Mouse (Mus musculus): ENCODE data around the gene Nfasc.

DNA sequence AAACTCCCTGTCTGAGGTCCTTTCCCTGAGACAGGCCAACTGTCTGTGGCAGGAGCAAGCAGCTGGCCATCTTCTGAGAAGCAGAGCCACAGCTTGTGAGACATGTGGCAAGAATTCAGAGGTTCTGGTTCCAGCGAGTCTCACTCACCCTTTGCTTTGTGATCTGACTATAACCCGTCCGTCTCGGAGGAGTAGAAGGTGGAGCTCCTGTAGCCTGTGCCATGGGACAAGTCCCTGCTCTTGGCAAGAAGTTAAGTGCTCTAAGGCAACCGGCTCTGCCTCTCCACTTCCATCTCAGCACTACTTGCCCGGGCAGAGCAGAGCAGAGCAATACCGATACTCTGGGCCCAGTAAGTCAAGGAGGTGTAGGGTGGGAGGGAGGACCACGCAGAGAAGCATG is 170.7 kb downstream of the Nfasc start:
- TF ChIP-seq GATA1 (IDR thresholded peaks at IDR 0.05; ENCODE audit: low read length): no peak
- TF ChIP-seq TAL1 (IDR thresholded peaks at IDR 0.05; ENCODE audit: low read length): no peak

Measured in erythroblast, embryonic 14.5 days (primary cell).